Mouse (Mus musculus): ENCODE measurements around the gene Reln.

Gene Reln

GRCm38 (mm10) chr5:22307072-22307471 lies 37.4 kb downstream of the Reln start:
- DNase-seq = no peak

- DNase-seq = no peak
These were observed 40.8 kb downstream of the Reln start for GRCm38 (mm10) chr5:22303709-22304108.

GRCm38 (mm10) chr5:22302309-22302708 lies 42.2 kb downstream of the Reln start:
- no peak for DNase-seq

GRCm38 (mm10) chr5:22300788-22301187 lies 43.7 kb downstream of the Reln start:
- no peak for DNase-seq

- no peak for DNase-seq
These were observed 44.5 kb downstream of the Reln start for GRCm38 (mm10) chr5:22300046-22300445.

DNA sequence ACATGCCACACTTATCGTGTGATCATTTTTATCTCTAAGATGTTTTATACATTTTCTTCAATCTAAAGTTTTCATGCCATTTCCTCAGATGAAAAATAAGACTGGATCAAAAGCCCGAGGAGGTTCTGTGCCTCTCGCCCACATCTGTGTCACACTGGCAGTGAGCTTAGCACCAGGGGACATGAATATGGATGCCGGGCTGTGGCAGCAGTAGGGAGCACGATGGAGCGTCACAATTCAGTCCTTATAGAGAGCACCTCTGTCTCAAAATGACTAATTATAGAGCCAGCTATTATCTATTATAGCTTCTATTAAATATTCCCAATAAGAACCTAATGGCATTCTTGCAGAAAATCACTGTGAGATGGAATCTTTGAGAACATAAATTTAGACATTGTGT lies 49.3 kb downstream of the Reln start:
- no peak for DNase-seq

GRCm38 (mm10) chr5:22291409-22291808 lies 53.1 kb downstream of the Reln start:
- no peak for DNase-seq

GRCm38 (mm10) chr5:22285396-22285795 lies 59.1 kb downstream of the Reln start:
- no peak for DNase-seq

DNA sequence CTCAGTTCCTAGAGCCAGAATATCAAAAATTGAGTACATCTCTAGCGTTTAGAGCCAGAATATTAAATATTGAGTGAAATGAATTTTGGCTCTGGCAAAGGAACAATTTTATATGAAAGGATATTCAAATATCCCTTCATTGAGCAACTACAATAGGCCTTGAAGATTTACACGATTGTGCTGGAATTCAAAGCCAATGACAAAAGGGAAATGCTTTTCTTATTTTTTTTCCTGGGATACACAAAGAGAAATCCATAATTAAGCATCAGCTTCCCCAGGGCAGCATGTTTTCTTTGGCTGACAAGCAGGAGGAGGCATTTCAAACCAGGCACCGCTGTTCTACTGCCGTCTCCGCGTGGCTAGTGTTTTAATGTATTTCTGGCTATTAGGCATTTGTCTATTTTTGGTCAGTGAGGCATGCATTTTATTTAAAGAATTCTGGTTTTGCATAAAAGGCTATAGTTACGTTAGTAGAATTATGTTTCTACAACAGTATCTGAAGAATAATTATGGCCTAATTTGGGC lies 62.3 kb downstream of the Reln start:
- no peak for DNase-seq

DNA sequence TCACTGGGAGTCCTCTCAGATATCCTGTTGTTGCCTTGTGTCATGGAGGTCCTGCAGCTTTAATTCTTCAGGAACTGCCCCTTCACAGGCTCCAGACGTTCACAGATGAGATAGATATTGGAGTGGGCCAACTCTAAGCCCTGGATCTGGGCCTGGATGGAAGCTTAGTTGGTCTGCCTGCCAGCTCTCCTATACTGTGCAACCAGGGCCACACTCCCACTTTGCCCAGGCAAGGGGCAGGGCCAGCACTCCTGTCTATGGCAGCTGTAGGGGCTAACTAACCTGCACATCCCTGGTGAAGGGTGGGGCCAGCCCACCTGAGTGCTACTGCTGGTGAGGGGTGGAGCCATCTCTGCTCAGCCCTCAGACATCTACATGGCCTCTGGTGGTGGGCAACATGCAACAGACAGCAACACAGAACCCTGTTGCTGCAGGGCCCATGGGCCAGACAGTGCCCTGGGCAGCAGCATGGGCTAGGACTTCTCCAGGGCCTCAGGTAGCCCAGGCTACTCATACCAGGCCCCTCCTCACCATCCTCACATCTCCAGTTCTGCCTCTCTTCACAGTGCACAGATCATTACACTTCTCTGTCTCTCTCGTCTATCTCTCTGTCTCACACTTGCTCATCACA lies 63.9 kb downstream of the Reln start:
- no peak for DNase-seq

DNA sequence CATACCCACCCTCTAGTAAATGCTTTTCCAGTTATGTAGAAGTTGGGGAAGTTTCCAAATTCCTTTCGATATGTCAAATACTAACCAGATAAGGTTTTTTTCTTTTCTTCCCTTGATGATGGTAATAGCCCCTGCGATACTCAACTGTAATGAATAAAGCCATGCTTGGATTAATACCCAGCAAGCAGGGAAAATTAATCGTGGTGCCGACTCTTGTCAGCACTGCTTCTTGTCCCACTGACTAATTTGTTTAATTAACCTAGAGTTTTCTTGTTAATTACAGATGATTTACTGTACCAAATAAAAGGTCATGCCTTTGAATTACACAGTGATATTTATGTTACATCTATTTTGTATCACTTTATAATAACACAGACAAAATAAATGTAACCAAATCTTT lies 65.3 kb downstream of the Reln start:
- no peak for DNase-seq

- DNase-seq = no peak
These were observed 70.4 kb downstream of the Reln start for GRCm38 (mm10) chr5:22274134-22274533.

- no peak for DNase-seq
These were observed 77.8 kb downstream of the Reln start for GRCm38 (mm10) chr5:22266489-22267301.

GRCm38 (mm10) chr5:22262351-22262765 lies 82.1 kb downstream of the Reln start:
- DNase-seq = no peak

GRCm38 (mm10) chr5:22255346-22255745 lies 89.2 kb downstream of the Reln start:
- no peak for DNase-seq

- DNase-seq = no peak
These were observed 90.6 kb downstream of the Reln start for GRCm38 (mm10) chr5:22253910-22254309.

GRCm38 (mm10) chr5:22253318-22253717 lies 91.2 kb downstream of the Reln start:
- DNase-seq = no peak

DNA sequence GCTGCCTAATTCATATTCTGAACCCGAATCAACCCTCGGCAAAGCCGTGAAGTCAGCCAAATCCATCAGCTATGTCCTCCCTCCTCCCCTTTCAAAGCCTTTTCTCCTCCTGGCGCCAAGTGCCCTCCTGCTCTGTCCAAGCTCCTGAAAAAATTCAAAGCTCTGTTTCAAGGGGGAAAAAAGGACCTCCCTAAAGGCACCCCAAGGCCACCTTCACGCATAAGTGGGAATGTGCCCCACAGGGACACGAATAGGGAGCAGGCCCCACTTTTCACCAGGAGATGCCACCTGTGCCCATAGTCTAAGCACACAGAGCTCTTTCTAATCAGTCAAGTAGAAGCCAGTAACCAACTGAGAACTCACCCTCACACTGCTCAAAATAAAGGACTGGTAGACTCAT lies 96.7 kb downstream of the Reln start:
- DNase-seq = no peak

DNA sequence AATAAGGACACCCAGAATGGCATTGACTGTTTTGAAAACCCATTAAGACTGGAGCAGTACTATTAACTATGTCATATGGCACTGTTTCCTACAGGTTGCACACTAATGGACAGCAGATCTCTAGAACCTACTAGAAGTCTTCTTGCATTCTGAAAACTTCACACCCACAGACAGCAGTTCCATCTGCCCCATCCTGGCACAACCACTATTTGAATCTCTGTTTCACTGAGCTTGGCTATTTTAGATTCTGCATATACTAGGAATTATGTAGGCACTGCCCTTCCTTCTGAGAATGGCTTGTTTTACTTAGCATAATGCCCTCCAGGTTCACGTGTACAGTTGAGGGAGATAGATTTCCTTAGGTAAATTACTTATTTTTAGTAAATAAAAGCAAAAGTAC lies 99.4 kb downstream of the Reln start:
- DNase-seq = no peak

- no peak for DNase-seq
These were observed 101.0 kb downstream of the Reln start for GRCm38 (mm10) chr5:22243538-22243937.

DNA sequence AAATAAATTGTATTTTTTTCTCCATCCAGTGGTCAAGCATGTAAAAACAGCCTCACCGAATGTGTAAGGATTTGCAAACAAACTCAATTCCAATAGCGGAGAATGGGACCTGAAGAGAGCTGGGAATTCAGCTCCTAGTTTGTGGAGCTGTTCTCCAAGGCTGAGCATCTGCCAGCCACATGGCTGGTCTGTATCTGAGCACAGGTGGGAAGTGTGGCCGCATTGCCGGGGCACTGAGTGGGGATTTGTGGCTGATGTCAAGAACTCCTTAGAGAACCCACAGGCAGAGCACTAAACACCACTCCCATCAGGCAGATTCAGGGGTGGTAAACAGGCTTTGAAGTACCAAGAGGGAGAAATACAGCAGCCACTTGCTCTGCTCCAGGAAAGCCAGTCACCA lies 102.9 kb downstream of the Reln start:
- DNase-seq = no peak

- DNase-seq = peak in 1 of 2 experiments; percentile 52
These were observed 107.7 kb downstream of the Reln start for GRCm38 (mm10) chr5:22236801-22237200.

DNA sequence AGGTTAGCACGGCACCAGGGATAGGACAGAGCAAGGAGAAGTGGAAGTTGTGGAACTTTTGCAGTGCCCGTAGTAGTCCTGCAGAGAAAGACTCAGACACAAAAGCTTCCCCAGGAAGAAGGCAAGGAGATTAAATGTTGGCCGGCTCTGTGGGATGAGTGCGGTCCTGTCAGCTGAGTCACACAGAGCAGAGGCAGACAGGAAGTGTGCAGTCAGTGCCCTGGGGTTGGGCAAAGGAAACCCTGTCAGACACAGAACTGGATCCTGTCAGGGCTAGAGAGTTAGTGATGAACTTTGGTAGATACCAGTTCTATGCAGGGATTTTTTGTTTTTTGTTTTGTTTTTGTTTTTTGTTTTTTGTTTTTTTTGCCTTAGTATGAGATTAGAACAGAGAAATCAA lies 120.0 kb downstream of the Reln start:
- no peak for DNase-seq

GRCm38 (mm10) chr5:22223940-22224339 lies 120.6 kb downstream of the Reln start:
- DNase-seq = no peak

Measured in kidney, postnatal 25 days (tissue).